Mouse (Mus musculus): ENCODE measurements around the gene Cxcl12.

The Cxcl12 gene

DNA sequence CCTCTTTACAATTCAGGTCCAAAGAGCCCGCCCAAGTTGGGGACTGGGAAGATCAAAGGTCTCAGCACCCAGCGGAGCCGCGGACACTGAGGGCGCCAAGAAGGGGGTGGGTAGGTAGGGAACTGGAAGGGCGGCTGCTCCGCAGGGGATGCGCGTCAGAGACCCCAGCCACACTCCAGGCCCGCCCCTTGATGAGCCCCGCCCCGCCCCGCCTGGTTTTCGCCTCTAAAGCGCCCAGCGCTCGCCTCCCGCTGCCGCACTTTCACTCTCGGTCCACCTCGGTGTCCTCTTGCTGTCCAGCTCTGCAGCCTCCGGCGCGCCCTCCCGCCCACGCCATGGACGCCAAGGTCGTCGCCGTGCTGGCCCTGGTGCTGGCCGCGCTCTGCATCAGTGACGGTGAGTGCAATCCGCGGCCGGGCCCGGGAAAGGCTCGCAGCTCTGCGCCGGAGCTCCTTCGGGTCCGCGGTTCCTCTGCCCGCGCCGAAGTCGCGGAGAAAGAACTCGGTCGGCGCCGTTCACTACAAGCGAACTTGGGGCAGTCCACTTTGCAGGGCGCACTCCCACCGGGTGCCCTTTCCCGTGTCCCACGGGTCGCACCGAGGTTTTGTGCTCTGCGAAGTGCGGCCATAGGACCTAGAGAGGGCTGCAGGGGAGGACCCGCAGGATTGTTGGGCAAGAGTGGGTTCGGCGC lies at the start of gene Cxcl12:
Cxcl12 (plus strand) TSS at position 215 of the 691 bp plus-strand sequence.
- DNase-seq: peak; percentile 69

DNA sequence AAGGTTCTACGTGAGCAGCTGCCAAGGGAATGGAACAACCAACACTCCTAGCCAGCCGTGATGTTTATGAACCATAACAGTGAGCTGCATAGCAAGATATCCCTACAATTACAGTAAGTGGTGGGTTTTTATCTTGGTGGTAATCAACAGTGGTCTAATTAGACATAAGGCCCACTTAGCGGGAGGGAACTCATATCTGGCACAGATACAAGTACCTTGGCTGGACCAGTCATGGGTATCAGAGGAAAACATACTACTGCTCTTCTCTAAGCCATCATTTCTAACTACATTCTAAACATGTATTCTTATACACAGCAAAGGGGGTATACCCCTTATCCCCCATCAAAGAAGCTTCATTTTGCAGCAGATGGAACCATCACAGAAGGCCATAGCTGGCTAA lies 46.3 kb upstream of the Cxcl12 start:
- DNase-seq: peak; percentile 29 to 55

DNA sequence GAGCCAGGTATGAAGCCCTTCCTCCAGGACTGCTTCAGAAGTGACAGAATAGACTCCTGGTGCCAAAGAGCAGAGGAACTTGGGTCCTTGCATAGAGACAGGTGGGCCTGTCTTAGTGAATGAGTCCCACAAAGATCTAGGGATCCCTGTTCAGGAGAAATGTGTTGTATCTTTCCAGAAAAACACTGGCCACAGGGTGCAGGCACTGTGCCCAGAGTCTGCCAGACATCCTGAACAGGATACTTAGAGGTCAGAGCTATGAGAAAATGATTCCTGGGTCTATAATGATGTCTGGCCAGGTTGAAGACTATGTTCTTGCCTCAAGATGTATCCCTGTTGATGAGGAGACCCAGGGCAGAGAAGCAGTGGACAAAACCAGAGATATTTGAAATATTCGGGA lies 42.0 kb upstream of the Cxcl12 start:
- peak; percentile 59 to 72 for DNase-seq

- DNase-seq: no peak
Measured at GRCm38 (mm10) chr6:117129443-117129842, 38.9 kb upstream of the Cxcl12 start.

DNA sequence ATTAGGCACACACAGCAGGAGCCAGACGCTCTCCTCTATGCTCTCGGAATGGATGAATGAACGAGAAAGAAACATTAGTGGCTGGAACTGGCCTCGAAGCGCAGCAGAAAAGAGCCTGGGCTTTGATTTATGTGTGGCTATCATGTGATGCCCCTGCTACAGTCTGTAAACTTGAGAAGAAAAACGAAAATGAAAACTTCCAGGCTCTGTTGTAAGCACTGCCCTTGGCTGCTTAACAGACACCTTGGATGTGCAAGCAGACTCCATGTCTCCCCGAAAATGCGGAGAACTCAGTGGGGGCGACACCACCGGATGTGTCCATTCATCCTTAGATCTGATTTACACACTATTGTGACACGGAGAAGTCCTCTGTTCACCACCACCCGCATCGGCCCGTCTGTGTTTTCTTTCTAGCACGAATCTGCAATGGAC lies 37.6 kb upstream of the Cxcl12 start:
- no peak for DNase-seq

- no peak for DNase-seq
Measured at GRCm38 (mm10) chr6:117134526-117134925, 33.8 kb upstream of the Cxcl12 start.

GRCm38 (mm10) chr6:117137735-117138134 lies 30.6 kb upstream of the Cxcl12 start:
- DNase-seq: no peak

GRCm38 (mm10) chr6:117140907-117141306 lies 27.4 kb upstream of the Cxcl12 start:
- DNase-seq: no peak

GRCm38 (mm10) chr6:117146951-117147350 lies 21.4 kb upstream of the Cxcl12 start:
- no peak for DNase-seq

- no peak for DNase-seq
Measured at GRCm38 (mm10) chr6:117151484-117152149, 16.7 kb upstream of the Cxcl12 start.

DNA sequence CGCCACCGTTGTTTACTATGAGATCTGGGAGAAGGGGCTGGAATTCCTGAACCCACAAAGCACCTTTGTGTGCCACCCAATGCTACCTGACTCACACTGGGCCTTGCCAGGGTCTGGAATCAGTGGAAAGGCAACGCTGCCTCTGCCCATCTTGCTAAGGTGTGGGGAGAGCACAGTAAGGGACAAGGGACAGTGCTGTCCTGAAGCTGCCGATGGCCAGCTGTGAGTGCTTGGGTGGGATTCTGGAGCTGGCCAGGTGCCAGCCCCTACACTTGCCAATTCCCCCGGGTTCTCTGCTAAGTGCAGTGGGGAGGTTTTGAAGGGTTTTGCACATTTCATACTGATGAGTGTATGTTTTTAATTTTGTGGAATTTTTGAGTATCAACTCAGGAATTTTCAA lies 15.3 kb upstream of the Cxcl12 start:
- no peak for DNase-seq

- no peak for DNase-seq
Measured at GRCm38 (mm10) chr6:117156846-117157245, 11.5 kb upstream of the Cxcl12 start.

DNA sequence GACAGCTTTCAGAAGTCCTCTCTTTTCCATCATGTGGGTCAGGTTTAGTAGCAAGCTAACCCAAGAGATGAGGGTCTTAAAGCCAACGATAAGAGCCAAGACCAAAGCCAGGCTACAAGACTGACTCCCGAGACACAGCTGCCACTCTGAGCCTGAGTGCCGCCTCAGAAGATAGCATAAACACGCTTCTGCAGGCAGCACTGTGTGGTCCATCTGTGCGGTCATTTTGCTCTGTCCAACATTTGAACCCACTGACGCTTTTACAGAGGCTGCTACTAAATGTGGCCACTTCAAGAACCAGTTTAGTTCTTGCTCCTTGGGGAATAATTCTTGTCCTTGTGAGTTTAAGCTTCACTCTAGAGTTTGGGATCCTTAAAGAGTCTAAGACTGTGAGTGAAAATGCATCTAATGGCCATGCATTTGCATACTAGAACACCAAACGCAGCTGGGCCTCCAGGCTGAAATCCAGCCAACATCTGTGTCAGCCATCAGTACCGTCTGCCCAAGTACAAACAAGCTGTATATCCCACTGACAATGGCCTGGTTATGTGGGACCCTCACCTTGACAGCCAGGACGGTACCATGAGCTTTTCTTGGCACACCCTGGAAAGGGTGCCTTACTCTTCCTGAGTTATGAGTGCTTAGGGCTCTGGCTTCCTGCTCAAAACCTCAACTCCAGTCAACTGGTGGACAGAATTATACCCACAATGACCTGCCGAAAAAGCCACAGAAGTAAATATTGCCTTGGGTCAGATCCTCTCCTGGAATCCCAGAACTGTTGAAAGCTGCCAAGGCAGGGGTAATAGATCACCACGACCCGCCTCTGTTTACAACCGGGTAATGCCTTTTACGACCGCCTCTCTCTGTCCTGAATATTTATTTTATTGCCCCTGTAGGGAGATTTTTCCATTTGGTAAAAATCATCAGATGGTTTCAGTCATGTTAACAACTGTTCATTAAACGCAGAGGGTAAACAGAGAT lies 8.3 kb upstream of the Cxcl12 start:
- no peak for DNase-seq

DNA sequence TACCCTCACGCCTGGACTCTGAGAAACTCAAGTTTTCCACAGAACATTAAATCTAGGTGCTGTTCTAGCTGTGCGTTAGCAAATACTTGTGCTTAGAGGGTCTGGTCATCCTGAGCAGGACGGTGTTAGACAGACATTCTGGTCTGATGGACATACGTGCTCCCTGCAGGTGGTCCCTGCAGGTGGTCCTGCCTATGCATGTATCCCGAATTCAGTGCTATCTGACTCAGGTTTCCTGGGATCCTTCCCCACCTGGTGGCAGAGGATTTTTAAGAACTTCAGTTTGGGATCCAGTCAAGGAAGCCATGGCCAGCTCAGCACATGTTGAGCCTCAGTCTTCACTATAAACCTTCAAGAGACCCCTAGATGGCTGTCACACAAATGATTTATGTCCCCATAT lies 4.8 kb upstream of the Cxcl12 start:
- peak in 1 of 2 experiments; percentile 34 for DNase-seq

- DNase-seq: peak; percentile 97
Measured at GRCm38 (mm10) chr6:117166581-117167425, 1.5 kb upstream of the Cxcl12 start.

DNA sequence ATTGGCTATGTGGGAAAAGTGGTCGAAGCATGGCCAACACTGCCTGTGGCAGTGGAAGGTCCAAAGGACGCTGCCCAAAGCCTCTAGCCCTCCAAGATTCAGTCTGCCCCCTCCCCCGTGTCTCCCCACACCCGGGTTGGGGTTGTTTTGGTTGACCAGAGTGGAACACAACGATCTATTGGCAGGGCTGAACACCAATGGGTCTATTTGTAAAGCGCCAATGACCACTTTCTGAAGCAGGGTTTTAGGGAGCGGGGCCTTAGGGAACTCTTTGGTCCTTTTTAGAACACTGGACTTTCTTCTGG lies 957 bp upstream of the Cxcl12 start:
- DNase-seq: peak in 1 of 2 experiments; percentile 31

DNA sequence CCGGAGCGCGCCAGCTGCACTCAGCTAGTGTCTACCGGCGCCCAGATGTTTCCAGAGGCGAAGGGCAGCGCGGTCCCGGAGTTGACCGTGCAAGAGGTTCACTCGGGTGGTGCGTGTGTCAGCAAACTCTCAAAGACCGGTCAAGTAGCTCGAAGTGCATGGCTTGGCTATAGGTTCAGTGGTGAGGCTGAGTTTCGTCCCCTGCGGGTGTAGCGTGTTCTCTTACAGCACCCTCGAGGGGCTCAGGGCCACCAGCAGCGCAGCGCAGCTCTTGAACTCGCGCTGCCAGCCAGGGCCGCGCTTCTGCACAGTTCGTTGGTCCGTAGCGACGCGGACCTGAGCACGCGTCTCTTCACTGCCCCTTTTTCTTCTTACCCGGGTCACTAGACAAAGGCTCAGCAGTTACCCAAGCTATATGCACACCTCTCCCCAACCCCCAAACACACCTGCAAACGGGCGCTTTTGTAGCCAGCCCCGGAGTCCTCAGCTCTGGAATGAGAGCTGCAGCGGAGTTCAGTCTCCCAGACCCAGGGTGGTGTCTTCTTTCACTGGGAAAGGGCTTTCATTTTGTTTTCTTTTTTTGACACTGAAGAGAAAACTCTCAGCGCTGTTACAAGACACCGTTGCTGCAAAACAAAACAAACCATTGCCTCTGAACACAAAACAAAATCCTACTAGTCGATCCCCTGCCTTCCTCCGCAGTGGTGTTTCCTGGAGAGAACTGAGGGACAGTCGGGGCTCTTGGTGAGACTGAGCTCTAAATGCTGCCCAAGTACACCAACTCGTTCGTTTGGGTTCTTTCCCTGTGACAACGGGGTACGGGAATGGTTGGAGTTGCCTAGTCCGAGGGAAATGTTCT lies 945 bp downstream of the Cxcl12 start:
- peak; percentile 25 to 35 for DNase-seq

DNA sequence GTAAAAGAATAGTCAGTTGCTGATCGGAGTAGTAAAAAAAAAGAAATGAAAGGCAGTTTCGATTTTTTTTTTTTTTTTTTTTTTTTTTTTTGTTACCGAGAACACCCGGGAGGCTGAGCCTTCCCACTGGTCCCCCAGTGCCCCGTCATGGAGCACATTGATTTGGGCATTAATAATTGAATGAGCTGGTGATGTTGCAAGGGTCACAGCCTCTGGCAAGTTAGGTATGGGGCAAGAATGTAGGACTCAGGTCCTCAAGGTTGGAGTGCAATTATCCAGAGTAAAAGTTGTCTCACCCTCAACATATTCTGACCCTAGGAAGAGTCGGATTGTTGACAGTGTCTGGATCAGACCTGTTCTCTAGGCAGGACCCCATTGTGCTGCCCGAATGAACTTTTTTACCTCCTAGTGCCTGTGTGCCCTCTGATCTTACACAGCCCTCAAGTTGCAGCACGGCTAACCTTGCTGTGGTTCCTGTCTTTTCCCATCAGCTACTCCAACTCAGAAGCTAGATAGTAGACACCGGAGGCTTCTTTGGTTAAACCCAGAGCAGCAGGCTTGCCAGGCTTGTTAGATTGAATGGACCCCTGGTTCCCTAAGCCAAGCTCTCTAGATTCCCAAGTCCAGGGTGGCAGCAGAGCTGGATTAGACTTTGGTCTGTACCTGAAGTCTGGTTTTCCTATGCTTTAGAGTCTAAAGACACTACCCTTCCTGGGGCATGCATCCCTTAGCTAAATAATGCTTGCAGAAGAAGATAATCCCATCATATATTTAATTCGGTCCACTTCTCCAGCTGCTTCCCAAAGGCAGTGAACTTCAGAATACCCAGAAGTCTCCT lies 1.8 kb downstream of the Cxcl12 start:
- DNase-seq: no peak

DNA sequence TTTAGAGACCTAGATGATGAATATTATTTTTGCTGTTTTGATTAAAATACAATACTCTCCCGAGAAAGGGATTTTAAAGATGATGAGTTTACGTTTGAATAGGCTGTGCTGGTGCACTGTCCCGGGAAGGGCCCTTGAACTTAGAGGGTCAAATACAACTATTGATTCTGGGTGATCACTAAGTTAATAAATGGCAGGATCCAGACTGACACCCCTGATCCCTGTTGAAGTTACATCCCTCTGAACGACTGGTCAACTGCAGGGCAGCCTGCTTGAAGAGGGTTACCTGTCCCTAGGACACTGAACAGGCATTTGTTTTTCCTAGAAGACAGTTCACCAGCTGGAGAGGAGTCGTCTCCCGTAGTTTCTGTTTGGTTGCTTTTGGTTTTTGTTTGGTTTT lies 4.0 kb downstream of the Cxcl12 start:
- no peak for DNase-seq

- DNase-seq: peak; percentile 95 to 97
Measured at GRCm38 (mm10) chr6:117173876-117174275, 5.5 kb downstream of the Cxcl12 start.
